Mouse (Mus musculus) midbrain, embryonic 14.5 days (tissue): ENCODE data around the gene Rps25. TPM values are rescaled to one million over a fixed set of nuclear protein-coding genes. Genes with fewer than 3 reads are reported as not detected.
"Not testable (repeated sequence)": the region's sequence is repeated elsewhere in the genome, so short reads cannot be mapped to it uniquely, and the experiment has no call there.

ENCODE experiments used
- ATAC-seq: fragments of 200-750 bp; cut with Nextera tagmentation; 2 replicates; pipeline ENCODE4 v1.8.0; 2017; ENCODE audit warnings: moderate number of reproducible peaks, moderate library complexity; ENCODE audit not compliant: low FRiP score, low TSS enrichment
- DNase-seq: peaks from one replicate; pipeline ENCODE4 v3.0.0-alpha.2; 2015
- H3K27ac ChIP-seq: fragments of 300-500 bp; sonication (generic); replicated peaks from 2 replicates; pipeline ENCODE4 v1.5.1; 2014; ENCODE audit warnings: mild to moderate bottlenecking, low read depth, low read length, moderate library complexity
- H3K27me3 ChIP-seq: fragments of 300-500 bp; sonication (generic); 2 replicates; pipeline ENCODE4 v1.6.1; 2014; ENCODE audit warnings: low read length, control low read depth, mixed read lengths; ENCODE audit not compliant: control insufficient read depth, insufficient read depth
- H3K36me3 ChIP-seq: fragments of 300-500 bp; sonication (generic); 2 replicates; pipeline ENCODE4 v1.6.1; 2014; ENCODE audit warnings: low read length, control low read depth; ENCODE audit not compliant: control insufficient read depth, insufficient read depth
- H3K4me1 ChIP-seq: fragments of 300-500 bp; sonication (generic); 2 replicates; pipeline ENCODE4 v1.6.1; 2014; ENCODE audit warnings: mild to moderate bottlenecking, antibody characterized with exemption, low read length, control low read depth; ENCODE audit not compliant: control insufficient read depth, insufficient read depth
- H3K4me2 ChIP-seq: fragments of 300-500 bp; sonication (generic); 2 replicates; pipeline ENCODE4 v1.6.1; 2014; ENCODE audit warnings: mild to moderate bottlenecking, low read length, moderate library complexity
- H3K4me3 ChIP-seq: fragments of 300-500 bp; sonication (generic); replicated peaks from 2 replicates; pipeline ENCODE4 v1.5.1; 2014; ENCODE audit warnings: low read depth, low read length
- H3K9ac ChIP-seq: fragments of 300-500 bp; sonication (generic); replicated peaks from 2 replicates; pipeline ENCODE4 v1.6.1; 2014; ENCODE audit warnings: mild to moderate bottlenecking, low read length, moderate library complexity
- H3K9me3 ChIP-seq: fragments of 300-500 bp; sonication (generic); 2 replicates; pipeline ENCODE4 v1.6.1; 2016; ENCODE audit warnings: low read length, control low read depth, mixed read lengths; ENCODE audit not compliant: control insufficient read depth
- WGBS: fragments of 180-500 bp; shearing (Covaris S2); extraction: QIAGEN DNeasy Blood & Tissue Kit; methylation state at CpG from one replicate; pipeline ENCODE4 v1.1.7; 2014; 5-methylcytosine and 5-hydroxymethylcytosine counted together
- polyA plus RNA-seq: library from polyadenylated mRNA; unstranded; fragments of >200 nt; fragmentation: Nextera tagmentation; extraction: Ambion mirVana; gene quantifications from 2 replicates; pipeline ENCODE4 v1.2.1, GENCODE M21; 2014

Gene Rps25
- polyA plus RNA-seq = 1,282 and 1,427 TPM in 2 replicates

GRCm38 (mm10) chr9:44406906-44407751 is at the start of gene Rps25, which contains the start of gene Trappc4:
Rps25 (plus strand) TSS chr9:44407139.
Trappc4 (minus strand) TSS chr9:44407600.
- peaks cover 66% of the 10 kb centered on the region for H3K36me3 ChIP-seq
- WGBS = under 1% methylated on average over 51 of the region's 51 CpGs

GRCm38 (mm10) chr9:44357207-44357606 is 49.7 kb upstream of the Rps25 start:
- H3K4me3 ChIP-seq = no peak overlapping the region
- no peak overlapping the region for H3K9ac ChIP-seq
- no peak overlapping the region for H3K27ac ChIP-seq
- H3K27me3 ChIP-seq = no peaks in the 10 kb centered on the region
- peaks cover 7% of the 10 kb centered on the region for H3K4me1 ChIP-seq
- DNase-seq = peak; percentile 73
- no peaks in the 10 kb centered on the region for H3K9me3 ChIP-seq
- WGBS = 79% methylated on average over 4 of the region's 4 CpGs
- H3K4me2 ChIP-seq = no peak overlapping the region
- no peak for ATAC-seq
- H3K36me3 ChIP-seq = peaks cover 69% of the 10 kb centered on the region

More at GRCm38 (mm10) chr9:44406906-44407751, at the start of gene Rps25, which contains the start of gene Trappc4:
- Histone ChIP-seq H3K4me3 (peak within 1 kb of the TSS; percentile 78), H3K27ac (peak within 1 kb of the TSS; percentile 96), H3K27me3 (no peaks in the 10 kb centered on the region), H3K4me1 (peaks cover 18% of the 10 kb centered on the region), H3K9ac (peak within 1 kb of the TSS; percentile 76), H3K9me3 (no peaks in the 10 kb centered on the region), H3K4me2 (peak within 1 kb of the TSS; percentile 75)
- peak; percentile 98 for DNase-seq
- peak; percentile 96 for ATAC-seq

GRCm38 (mm10) chr9:44361190-44361917 is 45.6 kb upstream of the Rps25 start, which contains the start of gene Vps11:
Vps11 (minus strand) TSS chr9:44361670.
- Histone ChIP-seq H3K27ac (peak within 1 kb of the TSS; percentile 58), H3K4me1 (peaks cover 7% of the 10 kb centered on the region), H3K4me3 (peak within 1 kb of the TSS; percentile 90), H3K4me2 (peak within 1 kb of the TSS; percentile 87), H3K9ac (peak within 1 kb of the TSS; percentile 79), H3K9me3 (no peaks in the 10 kb centered on the region), H3K27me3 (no peaks in the 10 kb centered on the region), H3K36me3 (peaks cover 27% of the 10 kb centered on the region)
- WGBS = under 1% methylated on average over 44 of the region's 44 CpGs
- ATAC-seq (peak; percentile 91), DNase-seq (peak; percentile 98)

- Histone ChIP-seq H3K27ac (peak overlapping the region; percentile 58), H3K36me3 (peaks cover 21% of the 10 kb centered on the region), H3K4me3 (peak overlapping the region; percentile 90), H3K4me2 (peak overlapping the region; percentile 87)
- not testable (repeated sequence) for H3K9ac ChIP-seq, DNase-seq, H3K27me3 ChIP-seq, H3K4me1 ChIP-seq, H3K9me3 ChIP-seq
- ATAC-seq = peak; percentile 53; the same call in 1 of the 2 replicates
- 41% methylated on average over 4 of the region's 4 CpGs for WGBS
These were observed 45.0 kb upstream of the Rps25 start for GRCm38 (mm10) chr9:44361931-44362330.

- no peaks in the 10 kb centered on the region for H3K9me3 ChIP-seq
- no peaks in the 10 kb centered on the region for H3K27me3 ChIP-seq
- ATAC-seq (no peak), DNase-seq (no peak)
- H3K27ac ChIP-seq = no peak overlapping the region
- H3K9ac ChIP-seq = no peak overlapping the region
- WGBS = 66% methylated on average over 3 of the region's 3 CpGs
- no peak overlapping the region for H3K4me3 ChIP-seq
- no peak overlapping the region for H3K4me2 ChIP-seq
- peaks cover 7% of the 10 kb centered on the region for H3K4me1 ChIP-seq
- H3K36me3 ChIP-seq = peaks cover 3% of the 10 kb centered on the region
These were observed 42.5 kb upstream of the Rps25 start for GRCm38 (mm10) chr9:44364480-44364879.

GRCm38 (mm10) chr9:44373386-44373785 is 33.6 kb upstream of the Rps25 start:
- no peaks in the 10 kb centered on the region for H3K27me3 ChIP-seq
- no peaks in the 10 kb centered on the region for H3K36me3 ChIP-seq
- DNase-seq (no peak), ATAC-seq (no peak)
- H3K4me2 ChIP-seq = no peak overlapping the region
- H3K9me3 ChIP-seq = no peaks in the 10 kb centered on the region
- H3K4me1 ChIP-seq = peaks cover 8% of the 10 kb centered on the region; the same call in 1 of the 2 replicates
- no peak overlapping the region for H3K9ac ChIP-seq
- no peak overlapping the region for H3K4me3 ChIP-seq
- no peak overlapping the region for H3K27ac ChIP-seq

GRCm38 (mm10) chr9:44376141-44376540 is 30.8 kb upstream of the Rps25 start:
- ATAC-seq = no peak

GRCm38 (mm10) chr9:44377335-44377734 is 29.6 kb upstream of the Rps25 start:
- not testable (repeated sequence) for DNase-seq, H3K9ac ChIP-seq, H3K27ac ChIP-seq, H3K9me3 ChIP-seq, H3K4me3 ChIP-seq, ATAC-seq, H3K27me3 ChIP-seq, H3K4me2 ChIP-seq
- peaks cover 21% of the 10 kb centered on the region for H3K4me1 ChIP-seq
- 93% methylated on average over 2 of the region's 2 CpGs for WGBS
- H3K36me3 ChIP-seq = peaks cover 17% of the 10 kb centered on the region

More at GRCm38 (mm10) chr9:44376141-44376540, 30.8 kb upstream of the Rps25 start:
- no peak overlapping the region for H3K4me3 ChIP-seq
- no peak overlapping the region for H3K27ac ChIP-seq
- no peak overlapping the region for H3K4me2 ChIP-seq
- peaks cover 5% of the 10 kb centered on the region; the same call in 1 of the 2 replicates for H3K36me3 ChIP-seq
- peaks cover 21% of the 10 kb centered on the region for H3K4me1 ChIP-seq
- no peaks in the 10 kb centered on the region for H3K9me3 ChIP-seq
- WGBS = 93% methylated on average over 6 of the region's 6 CpGs
- no peaks in the 10 kb centered on the region for H3K27me3 ChIP-seq
- no peak overlapping the region for H3K9ac ChIP-seq
- DNase-seq = no peak
